Mouse (Mus musculus): ENCODE measurements around the gene Osbpl10.

Osbpl10 gene

DNA sequence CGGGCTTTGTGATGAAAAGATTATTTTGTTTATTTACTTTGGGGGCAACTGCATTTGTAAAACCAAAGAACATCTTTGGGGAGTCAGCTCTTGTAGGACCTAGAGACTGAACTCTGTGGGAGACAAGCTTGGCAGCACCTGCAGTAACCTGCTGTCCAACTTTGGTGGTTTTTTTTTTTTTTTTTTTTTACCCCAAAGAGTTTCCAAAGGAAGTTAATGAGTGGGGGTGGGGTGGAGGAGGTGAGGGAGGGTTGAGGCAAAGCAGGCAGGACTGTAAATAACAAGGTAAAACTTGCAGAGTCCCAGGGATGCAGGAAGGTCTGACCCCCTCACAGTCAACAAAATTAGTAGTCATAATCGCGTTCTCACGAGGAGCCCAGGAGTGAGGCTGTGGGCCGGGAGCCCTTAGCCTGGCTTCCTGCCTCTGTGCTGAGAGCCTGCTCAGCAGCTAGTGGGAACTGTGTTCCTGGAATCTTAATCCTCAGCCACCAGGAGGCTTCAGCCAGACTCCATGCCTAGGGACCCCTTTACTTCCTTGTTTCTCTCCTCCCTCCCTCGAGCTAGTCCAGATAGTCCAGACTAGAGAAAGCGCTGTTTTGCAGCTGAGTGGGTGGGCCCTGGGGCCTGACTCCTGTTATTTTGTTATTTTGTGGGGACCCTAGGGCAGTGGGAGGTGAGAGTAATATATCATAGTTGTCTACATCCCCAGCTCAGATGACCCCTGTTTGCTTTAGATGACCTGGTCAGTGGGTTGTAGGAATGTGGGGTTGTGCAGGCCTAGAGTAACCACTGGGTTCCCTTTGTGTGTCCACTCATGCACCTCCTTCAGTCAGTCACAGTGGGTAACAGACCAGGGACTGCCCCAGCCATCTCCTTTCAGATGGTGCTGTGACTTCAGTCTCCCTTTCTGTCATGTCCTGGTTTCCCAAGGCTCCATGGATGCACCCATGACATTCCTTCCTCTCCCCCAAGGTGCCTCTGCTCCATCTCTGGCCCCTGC lies 236.5 kb downstream of the Osbpl10 start:
- no peak for DNase-seq (ENCODE audit: extremely low read depth, low read depth, low spot score)

GRCm38 (mm10) chr9:115215830-115216701 lies 237.7 kb downstream of the Osbpl10 start:
- DNase-seq (ENCODE audit: extremely low read depth, low read depth, low spot score) = no peak

DNA sequence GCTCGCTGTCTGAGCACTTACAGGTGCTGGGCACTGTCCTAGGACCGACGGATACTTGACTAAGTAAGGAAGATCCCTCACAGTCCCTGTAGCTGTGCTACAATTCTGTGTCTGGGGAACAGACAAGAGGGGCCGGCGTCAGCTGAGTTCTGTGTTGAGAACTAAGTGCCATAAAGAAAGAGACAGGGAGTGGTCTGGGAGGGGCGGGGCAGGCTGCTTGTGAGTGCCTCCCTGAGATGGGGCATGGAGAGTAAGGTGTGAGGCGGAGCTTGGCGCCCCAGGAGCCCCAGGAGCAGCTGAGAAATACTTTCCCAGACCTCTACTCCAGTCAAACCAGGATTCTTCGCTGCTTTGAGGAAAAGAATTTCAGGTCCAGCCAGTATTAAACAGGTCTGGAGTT lies 239.6 kb downstream of the Osbpl10 start:
- no peak for DNase-seq (ENCODE audit: extremely low read depth, low read depth, low spot score)

- DNase-seq (ENCODE audit: extremely low read depth, low read depth, low spot score) = no peak
Measured at GRCm38 (mm10) chr9:115220466-115220865, 242.1 kb downstream of the Osbpl10 start.

DNA sequence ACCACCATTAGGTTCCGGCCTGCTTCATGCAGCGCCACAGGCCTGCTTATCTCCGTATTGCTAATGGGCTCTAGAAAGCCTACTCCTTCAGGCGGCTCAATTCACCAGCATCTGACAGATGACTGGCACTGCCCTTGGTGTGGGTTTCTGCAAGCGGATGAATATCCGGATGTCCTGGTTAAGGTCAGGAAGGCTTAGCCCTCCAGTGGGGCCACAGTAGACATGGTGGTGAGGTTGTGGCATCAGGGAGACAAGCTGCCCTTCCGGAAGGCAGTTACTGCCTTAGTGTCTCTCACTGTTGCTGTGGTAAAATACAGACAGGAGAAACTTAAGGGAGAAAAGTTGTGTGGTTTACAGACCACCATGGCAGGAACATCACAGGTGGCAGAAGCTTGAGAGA lies 242.9 kb downstream of the Osbpl10 start:
- no peak for DNase-seq (ENCODE audit: extremely low read depth, low read depth, low spot score)

DNA sequence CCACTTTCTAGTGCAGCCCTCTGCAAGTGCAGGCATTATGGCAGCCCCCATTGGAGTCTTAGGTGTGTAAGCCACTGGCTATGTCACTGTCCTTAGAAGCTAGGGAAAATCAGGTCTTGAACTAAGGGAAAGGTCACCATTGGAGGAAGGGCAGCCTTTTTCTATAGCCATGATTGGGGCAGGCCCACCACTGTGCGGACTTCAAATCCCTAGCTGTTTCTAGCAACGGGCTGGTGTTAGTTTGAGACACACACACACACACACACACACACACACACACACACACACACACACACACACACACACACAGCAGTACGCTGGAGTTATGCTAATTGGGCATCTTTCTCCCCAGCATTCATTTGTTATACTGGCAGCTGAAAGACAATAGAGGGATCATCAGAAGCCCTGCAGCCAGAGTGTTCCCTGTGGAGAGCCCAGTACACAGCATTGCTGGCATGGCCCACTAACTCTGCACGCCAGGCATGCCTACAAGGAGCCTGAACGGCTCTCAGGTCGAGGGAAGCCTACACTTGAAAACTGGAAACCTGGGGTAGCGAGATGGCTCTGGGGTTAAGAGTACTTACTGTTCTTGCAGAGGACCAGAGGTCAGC lies 246.5 kb downstream of the Osbpl10 start:
- no peak for DNase-seq (ENCODE audit: extremely low read depth, low read depth, low spot score)

DNA sequence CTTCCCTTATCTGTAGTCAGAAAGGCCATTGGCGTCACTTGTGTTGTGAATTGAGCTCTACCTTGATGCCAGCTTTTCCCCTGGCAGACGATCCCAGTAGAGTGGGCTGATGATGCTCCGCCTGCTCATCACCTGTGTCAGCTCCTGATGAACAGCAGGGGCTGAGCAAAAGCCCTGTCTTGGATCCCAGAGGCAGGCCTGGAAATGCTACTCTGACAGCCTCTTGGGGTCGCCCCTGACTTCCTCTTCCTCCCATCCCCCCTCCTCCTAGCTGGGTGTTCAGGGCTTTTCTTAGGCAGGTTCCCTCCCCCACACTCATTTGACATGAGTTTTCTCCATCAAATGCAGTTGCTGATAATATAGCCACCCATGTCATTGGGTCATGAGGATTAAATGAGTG lies 250.8 kb downstream of the Osbpl10 start:
- no peak for DNase-seq (ENCODE audit: extremely low read depth, low read depth, low spot score)

- no peak for DNase-seq (ENCODE audit: extremely low read depth, low read depth, low spot score)
Measured at GRCm38 (mm10) chr9:115229676-115230075, 251.3 kb downstream of the Osbpl10 start.

- DNase-seq (ENCODE audit: extremely low read depth, low read depth, low spot score) = no peak
Measured at GRCm38 (mm10) chr9:115230141-115230540, 251.8 kb downstream of the Osbpl10 start.

DNA sequence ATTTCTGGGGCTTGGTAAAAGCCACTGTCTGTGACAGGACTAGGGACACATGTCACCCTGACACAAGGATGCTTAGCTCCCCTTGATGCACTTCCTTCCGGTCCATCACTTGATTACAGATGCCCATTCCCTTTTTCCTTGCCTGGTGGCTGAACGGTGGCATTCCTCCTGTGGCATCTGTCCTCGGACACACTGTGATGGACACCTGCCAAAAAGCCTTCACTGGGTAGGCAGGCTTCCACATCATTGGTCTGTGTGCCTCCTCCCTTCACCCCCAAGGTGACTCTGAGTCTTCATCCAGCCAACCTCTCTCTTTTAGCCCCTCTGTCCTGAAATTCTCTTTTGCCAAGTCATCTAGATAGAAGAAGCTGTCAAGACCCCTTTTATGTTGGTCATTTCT lies 253.1 kb downstream of the Osbpl10 start:
- DNase-seq (ENCODE audit: extremely low read depth, low read depth, low spot score) = no peak

DNA sequence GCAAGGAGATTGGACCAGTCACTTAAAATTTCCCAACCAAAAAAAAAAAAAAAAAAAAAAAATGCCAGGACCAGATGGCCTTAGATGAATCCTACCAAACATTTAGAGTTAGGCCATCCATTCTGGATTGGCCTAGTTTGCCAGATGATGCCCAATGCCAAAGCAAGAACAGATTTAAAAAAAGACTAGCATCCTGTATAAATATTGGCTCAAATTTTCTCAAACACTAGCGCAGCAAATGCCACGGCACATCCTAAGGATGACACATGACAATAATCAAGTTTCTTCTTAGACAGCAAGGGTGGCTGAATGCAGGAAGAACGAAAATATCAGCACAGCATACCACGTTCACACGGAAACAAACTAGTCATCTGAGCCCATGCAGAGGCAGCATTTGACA lies 255.4 kb downstream of the Osbpl10 start:
- DNase-seq (ENCODE audit: extremely low read depth, low read depth, low spot score) = no peak

DNA sequence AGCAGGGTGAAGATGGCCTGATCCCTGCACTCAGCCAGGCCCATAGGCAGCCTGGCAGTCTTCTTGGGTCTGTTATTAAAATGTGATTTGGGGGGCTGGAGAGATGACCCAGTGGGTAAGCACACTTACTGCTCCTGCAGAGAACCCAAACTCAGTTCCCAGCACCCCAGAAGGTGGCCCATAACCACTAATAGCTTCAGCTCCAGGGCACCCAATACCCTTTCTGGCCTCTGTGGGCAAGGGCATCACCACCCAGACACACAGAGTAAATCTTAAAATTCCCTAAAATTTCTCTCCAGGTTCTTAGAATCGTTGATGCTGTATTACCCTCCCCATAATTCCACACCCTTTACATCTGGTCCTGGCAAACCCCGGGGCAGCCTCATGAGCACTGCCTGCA lies 256.2 kb downstream of the Osbpl10 start:
- DNase-seq (ENCODE audit: extremely low read depth, low read depth, low spot score) = no peak

GRCm38 (mm10) chr9:115236352-115236841 lies 258.0 kb downstream of the Osbpl10 start:
- no peak for DNase-seq (ENCODE audit: extremely low read depth, low read depth, low spot score)

DNA sequence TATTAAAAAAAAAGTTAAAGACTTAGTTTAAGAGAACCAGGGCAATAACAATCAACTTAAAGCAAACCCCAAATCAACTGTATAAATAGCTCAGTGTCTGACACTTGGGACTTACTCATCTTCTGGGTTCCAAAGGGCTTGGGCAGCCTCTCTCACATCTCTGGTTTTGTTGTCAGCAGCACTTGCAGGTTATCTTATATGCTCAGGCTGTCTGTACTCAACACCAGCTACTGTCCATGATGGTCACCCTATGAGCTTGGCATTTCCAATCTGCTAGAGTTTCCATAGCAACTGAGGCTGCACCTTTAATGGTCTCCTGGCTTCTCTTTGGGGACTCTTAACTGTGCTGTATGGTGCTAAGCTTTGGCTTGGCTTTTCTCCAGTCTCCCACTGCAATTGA lies 259.6 kb downstream of the Osbpl10 start:
- DNase-seq (ENCODE audit: extremely low read depth, low read depth, low spot score) = no peak

DNA sequence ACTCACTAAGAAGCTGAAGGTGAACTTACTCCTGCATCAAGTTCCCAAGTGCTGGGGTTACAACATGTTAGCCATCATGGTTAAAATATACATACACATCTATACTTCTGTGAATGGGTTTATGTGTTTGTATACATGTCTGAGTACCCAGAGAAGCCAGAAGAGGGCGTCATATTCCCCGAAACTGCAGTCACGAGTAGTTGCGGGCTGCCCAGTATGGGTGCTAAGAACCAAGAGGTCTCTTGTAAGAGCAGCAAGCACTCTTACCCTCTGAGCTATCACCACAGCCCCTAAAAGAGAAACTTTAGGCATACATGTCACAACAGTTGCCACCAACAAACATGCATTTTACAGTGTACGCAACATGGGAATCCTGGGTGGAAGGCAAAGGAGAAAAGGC lies 261.5 kb downstream of the Osbpl10 start:
- DNase-seq (ENCODE audit: extremely low read depth, low read depth, low spot score) = no peak

DNA sequence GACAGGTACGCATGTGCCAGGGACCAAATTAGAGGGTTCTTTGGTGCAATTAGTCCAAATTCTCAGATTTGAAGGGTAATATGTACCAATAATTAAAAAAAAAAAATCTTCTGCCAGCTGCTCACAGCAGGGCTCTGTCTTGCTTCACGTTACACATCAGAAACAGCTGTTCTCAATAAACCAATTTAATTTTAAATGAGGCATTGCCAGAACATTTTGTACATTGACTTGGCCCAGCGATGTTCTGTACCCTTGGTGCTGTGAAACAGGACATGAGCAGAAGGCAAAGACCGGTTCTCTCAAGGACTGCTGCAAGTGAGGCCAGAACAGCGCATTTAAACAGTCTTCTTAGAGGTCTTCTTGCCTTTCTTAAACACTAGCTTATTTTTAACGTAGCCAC lies 265.3 kb downstream of the Osbpl10 start:
- no peak for DNase-seq (ENCODE audit: extremely low read depth, low read depth, low spot score)

DNA sequence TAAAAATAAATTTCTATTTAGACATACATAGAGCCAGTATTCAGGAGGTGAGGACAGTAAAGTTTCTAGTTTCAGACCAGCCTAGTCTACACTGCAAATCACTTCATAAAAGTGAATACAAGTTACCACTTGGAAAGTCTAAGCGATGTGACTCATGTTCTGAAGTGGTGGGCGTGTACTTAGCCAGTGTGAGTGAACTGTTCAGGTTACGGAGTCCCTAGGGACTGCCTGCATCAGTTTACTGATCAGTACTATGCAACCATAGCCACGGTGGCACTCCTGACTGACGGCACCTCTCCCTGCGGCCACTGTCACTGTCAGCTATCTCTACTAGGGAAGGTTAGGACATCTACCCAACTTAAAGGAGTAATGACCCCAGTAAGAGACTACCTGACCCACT lies 266.7 kb downstream of the Osbpl10 start:
- DNase-seq (ENCODE audit: extremely low read depth, low read depth, low spot score) = no peak

DNA sequence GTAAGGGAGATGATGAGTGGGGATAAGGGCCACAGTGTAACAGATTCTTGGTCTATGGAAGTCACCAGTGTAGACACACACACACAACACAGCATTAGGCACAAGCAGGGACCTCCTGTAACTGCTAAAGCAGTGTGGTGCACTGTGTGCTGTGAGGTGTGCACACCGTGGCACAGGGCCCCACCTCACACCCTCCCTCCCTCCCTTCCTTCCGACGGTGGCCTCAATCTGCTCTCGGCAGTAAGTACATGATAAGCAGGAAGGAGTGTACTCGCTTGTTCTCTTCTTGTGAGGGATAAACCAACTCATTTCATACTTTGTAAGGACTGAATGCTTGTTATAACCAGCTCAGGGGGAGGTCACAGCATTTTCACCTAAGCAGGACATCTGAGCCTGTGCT lies 270.8 kb downstream of the Osbpl10 start:
- DNase-seq (ENCODE audit: extremely low read depth, low read depth, low spot score) = no peak

- no peak for DNase-seq (ENCODE audit: extremely low read depth, low read depth, low spot score)
Measured at GRCm38 (mm10) chr9:115257733-115258286, 279.4 kb downstream of the Osbpl10 start.

- no peak for DNase-seq (ENCODE audit: extremely low read depth, low read depth, low spot score)
Measured at GRCm38 (mm10) chr9:115259866-115260265, 281.5 kb downstream of the Osbpl10 start.

DNA sequence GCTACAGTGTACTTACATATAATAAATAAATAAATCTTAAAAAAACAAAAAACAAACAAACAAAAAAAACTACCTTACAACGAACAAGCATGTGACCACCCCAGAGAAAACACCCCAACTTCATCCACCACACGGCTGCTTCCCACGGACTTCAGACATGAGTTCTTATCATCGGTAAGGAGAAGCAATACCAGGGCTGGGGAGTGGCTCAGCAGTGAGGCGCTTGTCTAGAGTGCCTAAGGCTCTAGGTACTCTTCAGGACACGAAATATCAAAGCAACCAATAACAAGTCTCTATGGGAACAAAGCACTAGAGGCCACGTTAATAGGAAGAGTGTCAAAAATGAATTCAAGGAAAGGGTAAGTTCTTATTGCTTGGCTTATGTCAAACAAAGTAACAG lies 282.1 kb downstream of the Osbpl10 start:
- no peak for DNase-seq (ENCODE audit: extremely low read depth, low read depth, low spot score)

All from fat pad, adult 2 months (tissue).